Mouse (Mus musculus) embryonic facial prominence, embryonic 11.5 days (tissue): ENCODE data around the gene Psd. TPM values are rescaled to one million over a fixed set of nuclear protein-coding genes. Genes with fewer than 3 reads are reported as not detected.

Experiments used
- ATAC-seq: fragments of 200-750 bp; cut with Nextera tagmentation; replicated peaks from 2 replicates; pipeline ENCODE4 v1.8.0; 2017; ENCODE audit warnings: low read depth; ENCODE audit not compliant: insufficient number of reproducible peaks, low FRiP score, low TSS enrichment
- DNase-seq: peaks from one replicate; pipeline ENCODE4 v3.0.0-alpha.2; 2015; ENCODE audit warnings: low spot score
- H3K27ac ChIP-seq: fragments of 300-500 bp; sonication (generic); replicated peaks from 2 replicates; pipeline ENCODE4 v1.5.1; 2014; ENCODE audit warnings: mild to moderate bottlenecking, low read depth, low read length, control low read depth
- H3K27me3 ChIP-seq: fragments of 300-500 bp; sonication (generic); 2 replicates; pipeline ENCODE4 v1.6.1; 2014; ENCODE audit warnings: mild to moderate bottlenecking, low read length, moderate library complexity, mixed read lengths; ENCODE audit not compliant: control insufficient read depth, insufficient read depth
- H3K36me3 ChIP-seq: fragments of 300-500 bp; sonication (generic); replicated peaks from 2 replicates; pipeline ENCODE4 v1.6.1; 2014; ENCODE audit warnings: low read depth, mild to moderate bottlenecking, low read length, moderate library complexity, mixed read lengths; ENCODE audit not compliant: control insufficient read depth, insufficient read depth
- H3K4me1 ChIP-seq: fragments of 300-500 bp; sonication (generic); 2 replicates; pipeline ENCODE4 v1.6.1; 2014; ENCODE audit warnings: low read length, mixed read lengths; ENCODE audit not compliant: control insufficient read depth, insufficient read depth
- H3K4me2 ChIP-seq: fragments of 300-500 bp; sonication (generic); 2 replicates; pipeline ENCODE4 v1.6.1; 2014; ENCODE audit warnings: low read depth, mild to moderate bottlenecking, control low read depth, low read length, moderate library complexity
- H3K4me3 ChIP-seq: fragments of 300-500 bp; sonication (generic); 2 replicates; pipeline ENCODE4 v1.5.1; 2014; ENCODE audit warnings: low read depth, low read length, control low read depth
- H3K9ac ChIP-seq: fragments of 300-500 bp; sonication (generic); replicated peaks from 2 replicates; pipeline ENCODE4 v1.6.1; 2014; ENCODE audit warnings: mild to moderate bottlenecking, control low read depth, low read length
- H3K9me3 ChIP-seq: fragments of 300-500 bp; sonication (generic); replicated peaks from 2 replicates; pipeline ENCODE4 v1.6.1; 2016; ENCODE audit warnings: mild to moderate bottlenecking, low read length, inconsistent platforms, mixed read lengths; ENCODE audit not compliant: control insufficient read depth
- WGBS: fragments of 180-500 bp; shearing (Covaris S2); extraction: QIAGEN DNeasy Blood & Tissue Kit; methylation state at CpG from one replicate; pipeline ENCODE4 v1.1.7; 2014; 5-methylcytosine and 5-hydroxymethylcytosine counted together
- polyA plus RNA-seq: library from polyadenylated mRNA; unstranded; fragments of >200 nt; fragmentation: Nextera tagmentation; extraction: Ambion mirVana; gene quantifications from 2 replicates; pipeline ENCODE4 v1.2.1, GENCODE M21; 2014

The Psd gene
- polyA plus RNA-seq, 1 experiment from 2014 or later = 5.0 TPM

- Histone ChIP-seq H3K9ac (no peak overlapping the region), H3K4me2 (no peak overlapping the region; the same call in 1 of the 2 replicates), H3K4me1 (peaks cover 7% of the 10 kb centered on the region), H3K27ac (no peak overlapping the region), H3K36me3 (no peaks in the 10 kb centered on the region), H3K9me3 (no peaks in the 10 kb centered on the region), H3K4me3 (no peak overlapping the region), H3K27me3 (peaks cover 71% of the 10 kb centered on the region)
- ATAC-seq (no peak), DNase-seq (no peak)
- 52% methylated on average over 12 of the region's 12 CpGs for WGBS
Measured at GRCm38 (mm10) chr19:46315752-46316610, 11.0 kb downstream of the Psd start.

- peaks cover 64% of the 10 kb centered on the region for H3K27me3 ChIP-seq
- H3K9ac ChIP-seq = no peak overlapping the region
- no peak overlapping the region for H3K4me2 ChIP-seq
- H3K27ac ChIP-seq = no peak overlapping the region
- 42% methylated on average over 14 of the region's 14 CpGs for WGBS
- ATAC-seq = no peak
- no peak overlapping the region for H3K4me3 ChIP-seq
- no peak for DNase-seq
- peaks cover 7% of the 10 kb centered on the region for H3K4me1 ChIP-seq
- H3K36me3 ChIP-seq = no peaks in the 10 kb centered on the region; the same call in 1 of the 2 replicates
- H3K9me3 ChIP-seq = no peaks in the 10 kb centered on the region
Measured at GRCm38 (mm10) chr19:46314872-46315742, 11.8 kb downstream of the Psd start.

GRCm38 (mm10) chr19:46314151-46314601 is 12.8 kb downstream of the Psd start:
- H3K4me2 ChIP-seq = no peak overlapping the region
- no peak overlapping the region for H3K27ac ChIP-seq
- DNase-seq (no peak), ATAC-seq (no peak)
- WGBS = 11% methylated on average over 18 of the region's 18 CpGs
- H3K4me3 ChIP-seq = no peak overlapping the region
- H3K36me3 ChIP-seq = no peaks in the 10 kb centered on the region; the same call in 1 of the 2 replicates
- peaks cover 55% of the 10 kb centered on the region for H3K27me3 ChIP-seq
- H3K9ac ChIP-seq = no peak overlapping the region
- no peaks in the 10 kb centered on the region for H3K9me3 ChIP-seq
- H3K4me1 ChIP-seq = peaks cover 7% of the 10 kb centered on the region

- Histone ChIP-seq H3K4me1 (peaks cover 10% of the 10 kb centered on the region), H3K4me3 (no peak overlapping the region), H3K4me2 (no peak overlapping the region), H3K27me3 (peaks cover 53% of the 10 kb centered on the region), H3K27ac (no peak overlapping the region), H3K9me3 (no peaks in the 10 kb centered on the region), H3K9ac (no peak overlapping the region), H3K36me3 (no peaks in the 10 kb centered on the region; the same call in 1 of the 2 replicates)
- ATAC-seq = no peak
- 71% methylated on average over 6 of the region's 6 CpGs for WGBS
- no peak for DNase-seq
Measured at GRCm38 (mm10) chr19:46313591-46313990, 13.4 kb downstream of the Psd start.

GRCm38 (mm10) chr19:46313116-46313515 is 13.8 kb downstream of the Psd start:
- Histone ChIP-seq H3K4me3 (no peak overlapping the region), H3K4me2 (no peak overlapping the region), H3K9me3 (no peaks in the 10 kb centered on the region), H3K4me1 (peaks cover 12% of the 10 kb centered on the region), H3K27ac (no peak overlapping the region), H3K9ac (no peak overlapping the region), H3K36me3 (no peaks in the 10 kb centered on the region; the same call in 1 of the 2 replicates), H3K27me3 (peaks cover 50% of the 10 kb centered on the region)
- DNase-seq = no peak
- ATAC-seq = no peak
- WGBS = 80% methylated on average over 9 of the region's 9 CpGs

- no peak for DNase-seq
- Histone ChIP-seq H3K36me3 (no peaks in the 10 kb centered on the region; the same call in 1 of the 2 replicates), H3K27ac (no peak overlapping the region), H3K9me3 (no peaks in the 10 kb centered on the region), H3K4me3 (no peak overlapping the region), H3K4me2 (no peak overlapping the region), H3K27me3 (peaks cover 47% of the 10 kb centered on the region), H3K4me1 (peaks cover 7% of the 10 kb centered on the region), H3K9ac (no peak overlapping the region)
- no peak for ATAC-seq
- 91% methylated on average over 21 of the region's 21 CpGs for WGBS
Measured at GRCm38 (mm10) chr19:46312566-46312965, 14.4 kb downstream of the Psd start.

GRCm38 (mm10) chr19:46311341-46311740 is 15.6 kb downstream of the Psd start:
- H3K27me3 ChIP-seq = peaks cover 36% of the 10 kb centered on the region
- 83% methylated on average over 9 of the region's 9 CpGs for WGBS
- peaks cover 4% of the 10 kb centered on the region for H3K4me1 ChIP-seq
- H3K27ac ChIP-seq = no peak overlapping the region
- no peak overlapping the region for H3K4me3 ChIP-seq
- ATAC-seq = no peak
- H3K36me3 ChIP-seq = no peaks in the 10 kb centered on the region; the same call in 1 of the 2 replicates
- H3K9me3 ChIP-seq = no peaks in the 10 kb centered on the region
- H3K9ac ChIP-seq = no peak overlapping the region
- no peak overlapping the region for H3K4me2 ChIP-seq
- DNase-seq = no peak
